Mouse (Mus musculus): ENCODE results near the gene Nav2.

Nav2 gene

DNA sequence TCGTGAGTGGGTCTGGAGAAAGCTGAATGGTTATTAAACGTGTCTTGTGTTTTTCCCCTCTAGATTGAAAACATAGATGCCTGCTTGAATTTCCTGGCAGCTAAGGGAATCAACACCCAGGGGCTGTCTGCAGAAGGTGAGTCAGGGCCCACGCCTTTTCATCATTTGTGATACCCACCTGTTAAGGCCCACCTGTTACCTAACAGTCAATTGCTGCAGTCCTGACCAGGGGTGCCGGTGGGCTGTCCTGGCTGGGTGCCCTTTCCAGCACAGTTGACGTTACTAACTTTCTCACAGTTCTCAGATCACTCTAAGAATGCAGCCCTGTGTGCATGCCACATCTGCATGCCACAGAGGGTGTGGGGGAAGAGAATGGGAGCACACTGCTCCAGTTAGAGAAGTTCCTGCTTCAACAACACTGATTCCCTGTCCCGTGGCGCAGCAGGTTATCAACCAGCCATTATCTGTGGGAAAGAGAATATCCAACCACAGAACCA, 489.6 kb downstream of the Nav2 start:
- DNase-seq (ENCODE audit: low read depth, low spot score): no peak

- DNase-seq (ENCODE audit: low read depth, low spot score): peak; percentile 66
These were observed 490.8 kb downstream of the Nav2 start for GRCm38 (mm10) chr7:49399314-49399713.

DNA sequence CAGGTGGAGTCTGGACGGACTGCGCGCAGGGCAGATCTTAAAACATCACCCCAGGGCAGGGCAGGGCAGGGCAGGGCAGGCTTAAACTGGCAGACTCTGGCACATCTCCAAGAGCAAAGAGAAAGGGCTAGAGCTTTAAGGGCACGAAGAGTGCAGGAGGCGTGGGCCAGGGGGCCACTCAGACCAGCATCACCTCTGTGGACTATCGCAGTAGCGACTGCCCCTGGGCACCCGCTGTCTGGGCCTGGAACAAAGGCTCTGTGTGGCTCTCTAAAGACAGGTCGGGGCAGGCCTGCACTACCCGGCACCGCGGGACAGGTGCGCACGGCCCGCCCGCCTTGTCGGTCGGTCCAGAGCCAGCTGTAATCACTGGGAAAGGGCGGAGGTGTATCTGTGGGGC, 491.9 kb downstream of the Nav2 start:
- no peak for DNase-seq (ENCODE audit: low read depth, low spot score)

DNA sequence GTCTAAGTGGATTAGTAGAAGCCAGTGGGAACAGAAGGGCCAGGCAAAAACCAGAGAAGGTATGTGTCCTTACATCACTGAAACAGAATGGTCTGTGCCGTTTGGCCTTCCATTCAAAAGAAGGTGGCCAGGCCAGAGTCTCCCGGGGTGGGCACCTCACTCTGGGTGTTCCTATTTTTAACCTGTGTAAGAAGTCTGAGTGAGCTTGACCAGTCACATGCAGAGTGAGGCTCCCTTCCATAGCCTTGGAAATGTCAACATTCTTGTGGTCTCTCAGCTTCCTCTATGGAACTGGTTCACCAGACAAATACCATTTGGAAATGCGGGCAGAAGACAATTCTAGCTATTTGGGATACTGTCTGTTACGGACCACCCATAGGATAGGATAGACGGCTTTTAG, 494.0 kb downstream of the Nav2 start:
- DNase-seq (ENCODE audit: low read depth, low spot score): no peak

DNA sequence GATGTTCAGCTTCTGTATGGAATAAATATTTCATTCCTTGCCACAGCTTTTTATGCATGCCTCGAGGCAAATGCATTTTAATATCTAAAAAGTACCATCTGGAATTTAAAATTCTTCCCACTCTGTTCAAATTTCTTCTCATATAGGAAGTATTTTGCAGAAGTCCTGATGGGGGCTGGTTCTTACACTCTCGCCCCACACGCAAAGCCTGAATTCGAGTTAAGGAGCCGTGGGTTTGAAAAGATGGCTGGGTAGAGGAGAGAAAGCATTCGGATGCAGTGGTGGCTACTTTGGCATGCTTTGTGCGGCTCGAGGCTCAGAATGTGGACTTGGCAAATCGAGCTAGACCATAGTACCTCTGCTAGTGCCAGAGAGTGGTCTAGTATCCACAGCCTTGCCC, 499.2 kb downstream of the Nav2 start:
- no peak for DNase-seq (ENCODE audit: low read depth, low spot score)

DNA sequence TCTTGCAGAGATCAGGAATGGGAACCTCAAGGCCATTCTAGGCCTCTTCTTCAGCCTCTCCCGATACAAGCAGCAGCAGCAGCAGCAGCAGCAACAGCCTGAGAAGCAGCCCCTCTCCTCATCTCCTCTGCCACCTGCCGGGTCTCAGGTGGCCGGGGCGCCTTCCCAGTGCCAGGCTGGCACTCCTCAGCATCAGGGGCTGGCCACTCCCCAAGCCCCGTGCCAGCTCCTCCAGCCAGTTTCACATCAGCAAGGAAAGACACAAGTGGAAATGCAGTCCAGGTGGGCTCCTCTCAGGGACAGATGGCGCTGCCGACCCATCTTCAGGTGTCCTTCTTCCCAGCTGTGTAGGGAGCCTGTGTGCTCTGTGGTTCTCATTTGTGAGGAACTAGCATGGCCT, 500.1 kb downstream of the Nav2 start:
- no peak for DNase-seq (ENCODE audit: low read depth, low spot score)

GRCm38 (mm10) chr7:49409265-49409664, 500.7 kb downstream of the Nav2 start:
- DNase-seq (ENCODE audit: low read depth, low spot score): no peak

GRCm38 (mm10) chr7:49410188-49410587, 501.7 kb downstream of the Nav2 start:
- no peak for DNase-seq (ENCODE audit: low read depth, low spot score)

GRCm38 (mm10) chr7:49410892-49411291, 502.4 kb downstream of the Nav2 start:
- DNase-seq (ENCODE audit: low read depth, low spot score): no peak

GRCm38 (mm10) chr7:49411803-49412202, 503.3 kb downstream of the Nav2 start:
- DNase-seq (ENCODE audit: low read depth, low spot score): no peak

DNA sequence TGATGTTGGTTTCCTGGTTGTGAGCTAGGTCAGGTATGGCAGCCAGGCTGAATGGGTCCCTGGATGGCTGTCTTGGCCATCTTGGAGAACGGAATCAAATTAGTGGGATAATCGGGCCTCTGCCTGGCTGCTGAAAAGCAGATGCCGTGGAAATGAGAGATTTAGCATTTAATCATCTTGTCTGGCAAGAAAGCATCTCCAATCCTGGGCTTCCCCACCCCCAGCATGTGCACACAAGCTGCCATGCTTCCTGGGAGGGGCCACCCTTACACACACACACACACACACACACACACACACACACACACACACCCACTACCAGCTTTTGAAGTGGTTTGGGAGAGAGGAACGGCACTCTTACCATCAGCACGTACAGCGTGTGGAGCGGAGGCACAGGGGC, 506.6 kb downstream of the Nav2 start:
- DNase-seq (ENCODE audit: low read depth, low spot score): peak; percentile 48

DNA sequence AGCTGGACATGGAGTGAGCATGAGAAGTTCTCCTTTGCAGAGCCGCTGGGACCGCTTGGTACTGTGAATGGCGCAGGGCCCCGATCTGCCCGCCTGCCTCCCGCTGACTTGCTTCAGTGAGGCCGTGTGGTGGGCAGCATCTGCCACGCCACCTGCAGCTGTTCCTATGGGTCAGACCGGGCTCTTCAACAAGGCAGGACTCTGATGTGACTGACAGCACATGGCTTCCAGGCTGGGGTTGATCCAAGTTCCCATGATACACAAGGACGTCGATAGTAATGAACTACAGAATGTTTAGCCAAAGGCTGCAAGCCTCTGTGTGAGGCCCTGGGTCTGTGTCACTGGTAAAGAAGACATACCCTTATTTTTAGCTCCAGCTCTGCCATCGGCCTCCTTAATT, 507.2 kb downstream of the Nav2 start:
- DNase-seq (ENCODE audit: low read depth, low spot score): no peak

DNA sequence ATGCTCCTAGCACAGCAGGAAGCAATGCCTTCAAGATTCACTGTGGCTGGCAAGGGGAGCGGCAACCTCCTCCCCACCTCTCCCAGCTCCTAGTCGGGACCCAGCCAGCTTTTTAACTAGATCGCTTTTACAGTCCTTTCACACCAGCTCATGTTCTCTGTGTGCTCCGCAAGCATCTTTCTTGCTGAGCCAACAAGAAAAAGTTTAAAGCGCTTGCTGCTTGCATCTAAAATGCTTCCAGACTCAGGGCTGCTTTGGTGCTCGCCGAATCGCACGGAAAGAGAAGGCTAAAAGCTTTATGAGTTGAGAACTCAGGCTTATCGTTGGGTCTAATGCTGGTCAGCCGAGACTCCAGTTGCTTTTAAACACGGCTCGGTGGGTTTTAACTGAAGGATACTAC, 510.3 kb downstream of the Nav2 start:
- no peak for DNase-seq (ENCODE audit: low read depth, low spot score)

DNA sequence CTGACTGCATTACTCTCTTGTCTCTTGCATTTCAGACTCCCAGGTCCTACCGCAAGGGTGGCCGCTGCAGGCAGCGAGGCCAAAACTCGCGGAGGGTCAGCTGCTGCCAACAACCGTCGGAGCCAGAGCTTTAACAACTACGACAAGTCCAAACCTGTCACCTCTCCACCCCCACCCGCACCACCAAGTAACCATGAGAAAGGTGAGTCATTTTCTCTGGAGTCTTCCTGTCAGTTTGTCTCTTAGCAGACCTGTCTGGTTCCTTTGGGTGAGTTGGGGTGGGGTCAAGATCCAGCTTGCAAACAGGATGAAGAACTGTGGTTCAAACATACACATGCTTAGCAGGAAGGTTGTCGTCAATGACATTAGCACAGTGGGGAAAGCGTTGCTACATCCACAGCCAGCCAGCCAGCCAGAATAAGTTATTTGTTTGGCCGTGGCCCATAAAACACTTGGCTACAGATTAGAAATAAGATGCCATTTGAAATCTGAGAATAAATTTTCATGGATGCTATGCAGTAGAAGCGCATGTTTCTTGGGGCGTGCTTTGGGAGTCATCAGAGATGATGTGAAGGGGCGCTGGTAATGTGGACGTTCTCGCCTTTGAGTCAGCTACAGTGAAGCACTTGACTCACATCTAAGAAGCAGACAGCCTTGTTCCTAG, 511.8 kb downstream of the Nav2 start:
- peak; percentile 21 for DNase-seq (ENCODE audit: low read depth, low spot score)

GRCm38 (mm10) chr7:49421261-49421660, 512.7 kb downstream of the Nav2 start:
- peak; percentile 76 for DNase-seq (ENCODE audit: low read depth, low spot score)

GRCm38 (mm10) chr7:49423943-49424342, 515.4 kb downstream of the Nav2 start:
- DNase-seq (ENCODE audit: low read depth, low spot score): no peak

- peak; percentile 61 for DNase-seq (ENCODE audit: low read depth, low spot score)
These were observed 517.5 kb downstream of the Nav2 start for GRCm38 (mm10) chr7:49426060-49426459.

DNA sequence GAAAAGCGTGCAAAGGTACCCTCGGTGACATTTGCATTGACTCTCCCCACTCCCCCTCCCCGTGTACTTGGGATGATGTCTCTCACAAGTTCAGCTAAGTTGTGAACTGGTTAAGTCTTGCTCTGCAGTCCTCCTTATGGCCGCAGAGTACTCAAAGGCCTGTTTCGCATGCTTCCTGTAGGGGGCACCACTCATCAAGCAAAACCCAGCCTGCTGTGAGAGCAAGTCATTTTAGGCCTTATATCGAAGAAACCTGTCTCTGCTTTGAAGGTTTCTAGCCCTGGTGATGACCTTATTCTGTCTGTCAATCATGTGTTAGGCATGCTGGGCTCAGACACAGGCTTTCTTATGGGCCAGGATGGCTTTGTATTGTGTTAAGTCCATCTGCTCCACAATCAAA, 519.3 kb downstream of the Nav2 start:
- peak; percentile 65 for DNase-seq (ENCODE audit: low read depth, low spot score)

- DNase-seq (ENCODE audit: low read depth, low spot score): peak; percentile 39
These were observed 520.4 kb downstream of the Nav2 start for GRCm38 (mm10) chr7:49428947-49429346.

GRCm38 (mm10) chr7:49430808-49431207, 522.3 kb downstream of the Nav2 start:
- DNase-seq (ENCODE audit: low read depth, low spot score): no peak

DNA sequence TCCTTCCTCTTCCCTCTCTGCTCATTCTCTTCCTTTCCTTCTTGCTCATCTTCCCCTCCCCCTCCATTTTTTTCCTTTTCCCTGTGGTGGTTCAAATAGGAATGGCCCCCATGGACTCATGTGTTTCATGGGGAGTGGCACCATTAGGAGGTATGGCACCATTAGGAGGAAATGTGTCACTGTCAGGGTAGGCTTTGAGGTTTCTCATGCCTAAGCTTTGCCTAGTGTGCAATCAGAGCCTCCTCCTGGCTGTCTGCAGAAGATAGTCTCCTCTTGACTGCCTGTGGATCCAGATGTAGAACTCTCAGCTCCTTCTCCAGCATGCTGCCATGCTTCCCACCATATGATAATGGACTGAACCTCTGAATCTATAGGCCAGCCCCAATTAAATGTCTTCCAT, 525.4 kb downstream of the Nav2 start:
- DNase-seq (ENCODE audit: low read depth, low spot score): no peak

DNA sequence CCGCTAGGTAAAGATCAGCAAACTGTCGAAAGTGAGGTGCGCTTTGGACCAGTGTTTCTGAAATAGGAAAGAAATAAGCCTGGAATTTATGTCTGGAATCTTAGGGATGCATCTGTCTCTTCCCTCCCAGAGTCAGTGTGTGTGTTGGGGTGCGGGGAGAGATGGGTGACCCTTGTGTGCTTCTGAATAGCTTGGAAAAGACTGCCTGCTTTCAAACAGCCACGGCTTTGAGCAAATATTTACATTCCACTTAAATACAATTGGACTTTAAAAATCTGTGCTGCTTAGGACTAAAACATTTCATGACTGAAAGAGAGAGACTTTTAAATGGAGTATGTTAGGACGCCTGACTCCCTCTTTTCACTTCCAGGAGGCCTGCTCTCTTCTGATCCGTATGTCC, 528.0 kb downstream of the Nav2 start:
- DNase-seq (ENCODE audit: low read depth, low spot score): no peak

DNA sequence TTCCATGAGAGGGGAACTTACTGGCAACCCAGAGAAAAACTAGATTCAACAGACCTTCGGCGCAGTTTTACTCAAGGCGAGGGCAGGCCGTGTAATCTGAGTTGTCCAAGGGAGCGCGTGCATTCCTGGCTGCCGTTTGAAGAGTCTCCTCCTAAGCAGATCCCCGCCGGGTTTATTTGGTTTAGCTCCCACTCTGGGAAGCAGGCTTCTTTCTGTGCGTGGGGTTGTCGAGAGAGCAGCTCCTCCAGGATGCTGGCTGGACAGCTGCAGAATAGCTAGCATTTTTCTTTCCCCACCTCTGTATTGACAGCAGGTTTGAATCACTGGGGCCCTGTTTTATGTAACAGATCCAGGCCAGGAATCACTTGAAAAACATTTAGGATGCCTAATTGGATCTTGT, 529.4 kb downstream of the Nav2 start:
- DNase-seq (ENCODE audit: low read depth, low spot score): no peak

GRCm38 (mm10) chr7:49439136-49439535, 530.6 kb downstream of the Nav2 start:
- DNase-seq (ENCODE audit: low read depth, low spot score): no peak
